Mouse (Mus musculus) C2C12 (cell line): ENCODE measurements around the gene Slc39a11.

Experiments used
- CTCF ChIP-seq: IDR thresholded peaks from one replicate; pipeline ENCODE4 v1.5.1; 2011; ENCODE audit not compliant: control insufficient read depth, insufficient read depth, insufficient read length
- MAX ChIP-seq: IDR thresholded peaks from one replicate; pipeline ENCODE4 v1.6.1; 2011; ENCODE audit warnings: mild to moderate bottlenecking, control low read depth
- MYOG ChIP-seq: IDR thresholded peaks from one replicate; pipeline ENCODE4 v1.6.1; 2011; ENCODE audit not compliant: control insufficient read depth, insufficient read length; ENCODE audit errors: extremely low read depth
- USF1 ChIP-seq: IDR thresholded peaks from one replicate; pipeline ENCODE4 v1.6.1; 2011; ENCODE audit warnings: low read depth, mild to moderate bottlenecking, control low read depth, moderate library complexity

GRCm38 (mm10) chr11:113505551-113506160, 144.2 kb downstream of the Slc39a11 start:
- TF ChIP-seq CTCF (no peak), USF1 (no peak), MYOG (no peak), MAX (no peak)
